17 mouse cellular contexts compared by ENCODE assay signal in the genomic region with DNA sequence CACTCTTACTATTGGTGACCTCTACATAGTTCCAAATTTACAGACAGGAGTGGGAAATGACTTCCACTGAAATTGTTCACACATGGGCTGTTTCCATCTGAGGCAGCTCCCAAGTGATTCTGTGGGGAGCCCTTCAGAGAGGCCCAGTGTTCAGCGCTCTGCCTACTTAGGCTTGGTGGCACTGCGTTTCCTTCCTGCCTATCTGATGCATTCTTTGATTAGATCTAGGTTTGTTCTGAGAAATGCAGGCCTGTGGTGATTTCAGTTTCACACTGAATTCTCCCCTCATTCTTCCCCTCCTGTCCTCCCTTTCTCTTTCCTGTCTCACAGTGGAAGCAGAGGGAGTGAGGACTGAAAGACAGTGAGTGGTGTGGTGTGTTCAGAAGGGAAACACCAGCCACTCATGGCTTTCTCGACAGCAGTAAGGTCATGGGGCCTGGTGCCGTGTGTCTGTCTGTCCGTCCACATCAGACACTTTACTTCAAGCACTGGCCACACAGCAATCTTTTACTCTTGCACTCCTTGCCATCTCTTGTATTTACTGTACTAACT.
DNase-seq lines count a peak whose midpoint lies in the region; ATAC-seq lines count a peak whose summit lies in the region.
"Had no signal": no experiment of that assay in that cellular context is flagged by ENCODE, and none has a peak within 500 bp of the region (broad histone marks: within the 10 kb centered on the region; RNA-seq: fewer than 3 reads in every experiment).

No protein-coding gene starts in this region.

- no peaks in the 10 kb centered on the region for H3K9me3 ChIP-seq in midbrain, embryonic 12.5 days
- no peaks in the 10 kb centered on the region for H3K9me3 ChIP-seq in midbrain, embryonic 16.5 days (replicated peaks; ENCODE audit: control insufficient read depth, low read length, poor library complexity, severe bottlenecking)
- H3K9me3 ChIP-seq: embryonic facial prominence, embryonic 13.5 days; limb, embryonic 10.5 days had no signal

- H3K27me3 ChIP-seq in midbrain, embryonic 12.5 days = no peaks in the 10 kb centered on the region
- H3K27me3 ChIP-seq in midbrain, embryonic 16.5 days (ENCODE audit: control insufficient read depth, insufficient read depth, low read depth, low read length) = no peaks in the 10 kb centered on the region
- H3K27me3 ChIP-seq: embryonic facial prominence, embryonic 13.5 days had no signal

- H3K4me2 ChIP-seq in midbrain, embryonic 12.5 days (replicated peaks) = no peak overlapping the region
- H3K4me2 ChIP-seq in midbrain, embryonic 16.5 days (ENCODE audit: low read length) = no peak overlapping the region
- H3K4me2 ChIP-seq: embryonic facial prominence, embryonic 13.5 days; liver, embryonic 11.5 days; midbrain, embryonic 11.5 days had no signal

- H3K27ac ChIP-seq in midbrain, embryonic 12.5 days (replicated peaks) = peak overlapping the region; percentile 39; the same call in 1 of the 2 replicates
- H3K27ac ChIP-seq in midbrain, embryonic 16.5 days (ENCODE audit: low read length) = no peak overlapping the region
- H3K27ac ChIP-seq: embryonic facial prominence, embryonic 13.5 days; limb, embryonic 10.5 days had no signal

- H3K4me1 ChIP-seq in midbrain, embryonic 12.5 days = no peaks in the 10 kb centered on the region
- no peaks in the 10 kb centered on the region for H3K4me1 ChIP-seq in midbrain, embryonic 16.5 days (ENCODE audit: control insufficient read depth, insufficient read depth, low read length)
- H3K4me1 ChIP-seq: limb, embryonic 10.5 days had no signal

- no peaks in the 10 kb centered on the region for H3K36me3 ChIP-seq in midbrain, embryonic 12.5 days
- H3K36me3 ChIP-seq in midbrain, embryonic 16.5 days (ENCODE audit: control insufficient read depth, insufficient read depth, low read length) = no peaks in the 10 kb centered on the region
- H3K36me3 ChIP-seq: embryonic facial prominence, embryonic 13.5 days; limb, embryonic 10.5 days had no signal

- no peak overlapping the region for H3K4me3 ChIP-seq in midbrain, embryonic 12.5 days
- no peak overlapping the region for H3K4me3 ChIP-seq in midbrain, embryonic 16.5 days (ENCODE audit: low read depth, low read length)
- H3K4me3 ChIP-seq: embryonic facial prominence, embryonic 13.5 days; limb, embryonic 10.5 days had no signal

- WGBS in midbrain, embryonic 12.5 days = 87% methylated on average over 5 of the region's 5 CpGs
- 90% methylated on average over 5 of the region's 5 CpGs for WGBS in midbrain, embryonic 16.5 days

- no peak for ATAC-seq in midbrain, embryonic 12.5 days (ENCODE audit: low FRiP score, low read depth)
- no peak for ATAC-seq in midbrain, embryonic 16.5 days
- ATAC-seq in megakaryocyte progenitor cell, adult 5-6 weeks (replicated peaks; ENCODE audit: poor library complexity) = peak; percentile 60

- DNase-seq in T-cell, adult 2 months (ENCODE audit: low spot score) = peak; percentile 25
- DNase-seq in layer of hippocampus, adult 9-11 months = no peak
- DNase-seq in embryo, embryonic 9.5 days (ENCODE audit: extremely low spot score) = no peak
- no peak for DNase-seq in layer of hippocampus, adult 9-10 months (ENCODE audit: low spot score)
- DNase-seq: adrenal gland, postnatal 10 days; cerebellum, adult 2 months; gastrocnemius, postnatal 10 days; lung, adult 2 months; lung, postnatal 36 days; retina, postnatal 1 day had no signal

- H3K9ac ChIP-seq in midbrain, embryonic 12.5 days (replicated peaks) = no peak overlapping the region
- H3K9ac ChIP-seq in midbrain, embryonic 16.5 days (ENCODE audit: low read depth, low read length) = no peak overlapping the region
- H3K9ac ChIP-seq: embryonic facial prominence, embryonic 13.5 days had no signal
